Mouse (Mus musculus) heart, postnatal 0 days (tissue): ENCODE measurements at regions not wholly inside any gene's neighbourhood (a gene's known extent, or its start where the extent isn't known, plus 50 kb on each side); places are given as distances from the start of the nearest gene placed in this dataset.
A peak's percentile ranks its signal among the peaks of the same experiment; 100 is the strongest.

Source experiments
- ATAC-seq: fragments of 200-750 bp; cut with Nextera tagmentation; 2 replicates; pipeline ENCODE4 v1.8.0; 2017; ENCODE audit warnings: low read depth, moderate number of reproducible peaks, moderate library complexity; ENCODE audit not compliant: insufficient read depth
- DNase-seq: peaks from one replicate; pipeline ENCODE4 v3.0.0-alpha.2; 2016; ENCODE audit warnings: low spot score
- H3K27ac ChIP-seq: fragments of 300-500 bp; sonication (generic); 2 replicates; pipeline ENCODE4 v1.5.1; 2014; ENCODE audit warnings: low read depth, mild to moderate bottlenecking
- H3K27me3 ChIP-seq: fragments of 300-500 bp; sonication (generic); 2 replicates; pipeline ENCODE4 v1.6.1; 2014; ENCODE audit warnings: low read length, mixed read lengths; ENCODE audit not compliant: control insufficient read depth, insufficient read depth
- H3K36me3 ChIP-seq: fragments of 300-500 bp; sonication (generic); replicated peaks from 2 replicates; pipeline ENCODE4 v1.6.1; 2014; ENCODE audit warnings: low read length, mixed read lengths; ENCODE audit not compliant: control insufficient read depth, insufficient read depth
- H3K4me1 ChIP-seq: fragments of 300-500 bp; sonication (generic); 2 replicates; pipeline ENCODE4 v1.6.1; 2014; ENCODE audit warnings: antibody characterized with exemption; ENCODE audit not compliant: control insufficient read depth, insufficient read depth
- H3K4me2 ChIP-seq: fragments of 300-500 bp; sonication (generic); 2 replicates; pipeline ENCODE4 v1.6.1; 2014; ENCODE audit warnings: low read depth, mild to moderate bottlenecking, low read length, moderate library complexity
- H3K4me3 ChIP-seq: fragments of 300-500 bp; sonication (generic); 2 replicates; pipeline ENCODE4 v1.5.1; 2014; ENCODE audit warnings: low read depth, low read length
- H3K9ac ChIP-seq: fragments of 300-500 bp; sonication (generic); replicated peaks from 2 replicates; pipeline ENCODE4 v1.6.1; 2014; ENCODE audit warnings: low read depth, low read length, mixed read lengths
- H3K9me3 ChIP-seq: fragments of 300-500 bp; sonication (generic); replicated peaks from 2 replicates; pipeline ENCODE4 v1.6.1; 2016; ENCODE audit warnings: low read length; ENCODE audit not compliant: control insufficient read depth
- CTCF ChIP-seq: IDR thresholded peaks from 2 replicates; pipeline ENCODE4 v1.5.1; 2016; ENCODE audit warnings: antibody characterized with exemption, control low read depth, low read depth
- EP300 ChIP-seq: IDR thresholded peaks from 2 replicates; pipeline ENCODE4 v1.6.1; 2016; ENCODE audit warnings: antibody characterized with exemption, low read depth
- whole genome bisulfite sequencing: fragments of 180-500 bp; shearing (Covaris S2); extraction: QIAGEN DNeasy Blood & Tissue Kit; methylation state at CpG from one replicate; pipeline ENCODE4 v1.1.7; 2014; 5-methylcytosine and 5-hydroxymethylcytosine counted together

- Histone ChIP-seq H3K4me3 (no peak overlapping the region), H3K4me1 (no peaks in the 10 kb centered on the region; the same call in 1 of the 2 replicates), H3K9me3 (no peaks in the 10 kb centered on the region), H3K27ac (no peak overlapping the region), H3K9ac (no peak overlapping the region), H3K36me3 (no peaks in the 10 kb centered on the region), H3K27me3 (no peaks in the 10 kb centered on the region), H3K4me2 (no peak overlapping the region)
- WGBS: 91% methylated on average over 5 of the region's 5 CpGs
- TF ChIP-seq EP300 (no peak), CTCF (no peak)
- ATAC-seq (no peak), DNase-seq (no peak)
Observed at GRCm38 (mm10) chr16:87272363-87272762, 81.6 kb upstream of the N6amt1 start.

DNA sequence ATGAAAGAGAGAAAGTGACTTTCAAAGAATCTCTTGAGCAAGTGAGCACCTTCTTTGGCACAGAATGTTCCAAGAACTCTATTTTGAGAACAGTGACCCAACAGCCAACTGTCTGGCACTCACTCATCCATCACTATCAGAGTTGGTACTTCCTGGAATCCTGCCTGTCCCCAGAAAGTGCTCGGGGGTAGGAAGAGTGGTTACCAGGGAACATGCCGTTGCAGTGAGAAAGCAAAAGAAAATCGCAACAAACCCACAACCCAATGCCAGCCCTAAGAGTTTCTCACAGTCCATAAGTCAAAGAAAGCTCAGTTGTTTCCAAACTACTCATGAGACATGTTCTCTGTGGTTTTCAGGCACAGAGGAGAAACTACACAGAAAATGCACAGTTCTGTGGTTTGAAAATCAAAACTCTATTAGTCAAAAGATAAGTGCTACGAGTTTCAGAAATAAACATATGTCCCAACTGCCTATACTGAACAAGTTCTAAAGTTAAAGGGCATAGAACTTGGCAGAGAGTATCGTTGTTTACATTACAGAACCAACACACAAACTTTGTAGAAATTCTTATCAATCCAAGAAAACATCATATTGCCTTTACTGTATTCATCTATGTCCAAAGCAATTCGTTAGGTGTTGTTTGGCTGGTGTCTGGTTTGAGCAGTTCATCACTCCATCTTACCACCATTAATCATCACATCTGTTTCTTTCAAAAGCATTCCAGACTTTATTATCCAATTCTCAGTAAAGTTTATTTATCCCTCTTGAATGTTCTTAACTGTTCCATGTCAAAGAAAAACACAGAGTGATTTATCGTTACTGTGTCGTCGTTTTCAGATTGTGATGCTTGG lies 85.8 kb upstream of the N6amt1 start:
- DNase-seq: peak; percentile 84
- H3K36me3 ChIP-seq: no peaks in the 10 kb centered on the region

DNA sequence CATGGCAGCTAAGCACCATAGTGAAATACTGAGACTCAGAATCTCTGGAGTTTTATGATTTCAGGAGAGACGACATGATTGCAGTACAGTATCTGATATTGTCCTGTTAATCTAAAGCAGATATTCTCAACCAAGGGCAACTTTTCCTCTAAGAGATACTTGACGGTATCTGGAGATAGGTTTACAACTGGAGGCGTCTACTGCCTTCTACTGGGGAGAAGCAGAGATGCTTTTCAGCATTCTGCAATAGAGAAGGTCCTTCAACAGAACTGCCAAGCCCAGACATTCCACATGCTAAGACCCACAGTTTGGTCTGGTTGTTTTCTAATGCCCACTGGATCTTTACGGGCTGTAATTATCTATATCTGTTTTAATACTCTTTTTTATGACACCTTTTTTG lies 86.5 kb upstream of the N6amt1 start:
- Histone ChIP-seq H3K27ac (peak overlapping the region; percentile 87), H3K27me3 (no peaks in the 10 kb centered on the region), H3K4me3 (no peak overlapping the region), H3K9ac (no peak overlapping the region), H3K4me2 (no peak overlapping the region), H3K4me1 (peaks cover 30% of the 10 kb centered on the region), H3K9me3 (no peaks in the 10 kb centered on the region), H3K36me3 (no peaks in the 10 kb centered on the region)
- TF ChIP-seq EP300 (no peak), CTCF (0 out of 2 replicates have a peak, but pooled peaks have one; percentile 18)
- 37% methylated on average over 4 of the region's 4 CpGs for WGBS
- ATAC-seq (no peak), DNase-seq (no peak)

More for the DNA sequence above, 85.8 kb upstream of the N6amt1 start:
- Histone ChIP-seq H3K9me3 (no peaks in the 10 kb centered on the region), H3K4me2 (no peak overlapping the region), H3K4me3 (no peak overlapping the region), H3K27ac (peak overlapping the region; percentile 87), H3K4me1 (peaks cover 23% of the 10 kb centered on the region), H3K9ac (no peak overlapping the region), H3K27me3 (no peaks in the 10 kb centered on the region)
- ATAC-seq: peak; percentile 71
- 63% methylated on average over 9 of the region's 9 CpGs for WGBS
- TF ChIP-seq CTCF (no peak), EP300 (peak; percentile 90)

- no peak overlapping the region for H3K4me2 ChIP-seq
- H3K36me3 ChIP-seq: no peaks in the 10 kb centered on the region
- DNase-seq (peak; percentile 92), ATAC-seq (peak; percentile 85)
- no peaks in the 10 kb centered on the region for H3K9me3 ChIP-seq
- no peaks in the 10 kb centered on the region for H3K27me3 ChIP-seq
- peak overlapping the region; percentile 99 for H3K27ac ChIP-seq
- WGBS: 5% methylated on average over 4 of the region's 4 CpGs
- H3K9ac ChIP-seq: peak overlapping the region; percentile 47
- H3K4me1 ChIP-seq: peaks cover 47% of the 10 kb centered on the region
- peak; percentile 40; the same call in 1 of the 2 replicates for TF ChIP-seq EP300
- no peak for TF ChIP-seq CTCF
- no peak overlapping the region for H3K4me3 ChIP-seq
Observed at GRCm38 (mm10) chr16:87263571-87263970, 90.4 kb upstream of the N6amt1 start.

DNA sequence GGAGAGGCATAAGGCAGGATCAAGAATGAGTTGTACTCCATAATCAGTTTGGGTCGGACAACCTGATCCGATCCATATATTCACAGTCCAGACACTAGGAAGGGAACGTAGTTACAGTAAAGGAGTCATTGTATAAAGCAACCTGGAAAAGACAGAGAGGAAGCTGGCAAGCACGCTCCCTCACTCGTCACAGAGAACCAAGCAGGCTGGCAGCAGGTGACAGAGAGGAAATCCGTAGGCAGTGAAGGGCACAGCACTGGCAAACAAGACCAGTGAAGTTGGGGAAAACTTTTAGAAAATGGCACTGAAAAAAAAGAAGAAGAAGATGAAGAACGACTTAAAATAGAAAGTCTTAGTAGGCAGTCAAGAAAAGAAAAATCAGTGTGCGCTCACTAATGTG lies 90.9 kb upstream of the N6amt1 start:
- Histone ChIP-seq H3K27ac (peak overlapping the region; percentile 99), H3K36me3 (no peaks in the 10 kb centered on the region), H3K4me2 (no peak overlapping the region), H3K4me3 (no peak overlapping the region), H3K4me1 (peaks cover 47% of the 10 kb centered on the region), H3K9ac (peak overlapping the region; percentile 47), H3K9me3 (no peaks in the 10 kb centered on the region), H3K27me3 (no peaks in the 10 kb centered on the region)
- 41% methylated on average over 8 of the region's 8 CpGs for WGBS
- DNase-seq: peak; percentile 50
- no peak for TF ChIP-seq CTCF
- TF ChIP-seq EP300: no peak
- ATAC-seq: no peak
